Mouse (Mus musculus): ENCODE data around the gene Rfxank. TPM values are rescaled to one million over a fixed set of nuclear protein-coding genes. Genes with fewer than 3 reads are reported as not detected.

The Rfxank gene
- total RNA-seq (2022), result 10 to 100 TPM; 15.9 to 24.7 (median 21.9) TPM

DNA sequence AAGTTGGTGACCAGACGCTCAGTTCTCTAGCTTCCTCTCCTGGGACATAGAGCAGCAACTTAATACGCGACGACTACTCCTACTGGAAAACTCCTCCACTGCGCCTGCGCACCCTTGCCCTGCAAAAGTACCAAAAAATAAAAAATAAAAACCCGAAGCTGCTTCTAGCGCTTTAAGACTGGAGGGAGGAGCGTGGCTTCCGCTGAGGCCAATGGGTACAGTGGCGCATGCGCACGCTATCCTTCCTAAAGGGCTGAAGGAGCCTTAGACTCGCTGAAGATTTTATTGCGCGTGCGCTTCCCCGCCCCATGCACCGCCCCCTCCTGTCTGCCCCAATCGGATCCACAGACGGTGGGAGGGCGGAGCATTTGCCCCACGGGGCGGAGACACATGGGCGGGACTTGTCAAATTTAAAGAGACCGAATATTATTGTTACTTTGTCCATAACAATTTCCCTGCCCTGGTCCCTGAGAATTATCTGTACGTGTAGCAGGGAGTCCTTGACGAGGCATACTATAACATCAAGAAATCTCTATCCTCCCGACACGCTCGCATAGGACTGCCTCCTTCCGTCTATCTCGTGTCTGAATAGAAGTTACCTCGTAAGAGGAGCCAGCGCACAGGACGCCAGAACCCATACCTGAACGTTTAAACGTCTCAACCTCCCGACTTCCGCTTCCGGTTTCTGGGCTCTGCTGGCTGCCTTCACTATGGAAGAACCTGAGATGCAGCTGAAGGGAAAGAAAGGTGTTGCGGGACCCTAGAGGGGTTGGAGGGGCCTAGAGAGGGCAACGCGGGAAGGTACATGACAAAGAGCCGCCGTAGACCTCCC is at the start of gene Rfxank, which contains the start of the genes Borcs8 and Mef2b:
Gene Rfxank (minus strand): TSS at position 129 of the 832 bp plus-strand sequence.
Gene Borcs8 (plus strand): TSS at position 474 of the 832 bp plus-strand sequence.
Gene Mef2b (plus strand): TSS at position 686 of the 832 bp plus-strand sequence.
- DNase-seq, result peak; percentile 99

DNA sequence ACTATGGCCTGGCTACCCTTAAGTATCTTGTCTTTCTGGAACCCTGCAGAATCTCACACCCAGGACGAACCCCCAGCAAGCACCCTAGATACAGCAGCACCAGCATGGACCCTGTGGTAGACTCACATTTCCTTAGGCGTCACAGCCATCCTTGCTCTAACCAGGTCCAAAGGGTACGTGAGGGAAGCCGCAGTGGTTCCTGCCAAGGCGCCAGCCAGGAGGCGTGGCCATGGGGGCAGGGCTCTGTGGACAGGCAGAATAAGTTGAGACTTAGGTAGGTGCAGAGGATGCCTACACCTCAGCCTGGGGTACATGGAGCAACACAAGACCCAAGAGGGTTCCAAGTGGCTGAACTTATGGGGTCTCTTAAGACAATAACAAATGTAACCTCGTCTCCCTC is 49.8 kb upstream of the Rfxank start:
- no peak for DNase-seq

DNA sequence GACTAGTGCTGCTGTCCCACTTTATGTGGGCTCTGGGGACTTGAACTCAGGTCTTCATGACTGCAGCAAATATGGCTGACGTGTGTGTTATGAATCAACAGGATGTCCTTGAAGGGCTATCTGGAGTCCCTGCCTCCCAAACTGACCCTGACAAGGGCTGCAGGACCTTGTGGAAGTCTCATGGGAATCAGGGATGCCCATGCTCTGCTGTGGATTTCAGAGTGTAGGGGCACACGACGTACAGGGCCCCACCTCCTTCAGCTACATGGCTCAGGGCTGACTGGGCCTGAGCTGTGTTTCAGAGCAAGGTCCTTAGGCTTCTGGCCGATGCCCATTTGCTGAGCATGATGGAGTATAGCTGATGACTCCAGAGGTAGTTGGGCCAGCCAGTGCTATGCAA is 44.2 kb upstream of the Rfxank start:
- DNase-seq, result peak; percentile 35

DNA sequence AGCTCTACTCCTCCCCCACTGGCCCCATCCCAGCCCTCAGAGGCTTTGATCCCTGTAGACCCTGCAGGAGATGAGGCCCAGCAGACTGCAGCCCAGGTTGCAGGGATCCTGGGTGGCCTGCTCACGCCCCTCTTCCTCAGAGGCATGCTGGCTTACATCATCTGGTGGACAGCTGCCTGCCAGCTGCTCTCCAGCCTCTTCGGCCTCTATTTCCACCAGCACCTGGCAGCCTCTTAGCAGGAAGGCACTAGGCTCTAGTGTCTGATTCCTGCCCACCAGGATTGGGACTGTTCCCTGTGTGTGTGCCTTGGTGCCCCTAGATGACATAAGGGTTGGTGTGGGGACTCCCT is 42.9 kb upstream of the Rfxank start:
- no peak for DNase-seq

DNA sequence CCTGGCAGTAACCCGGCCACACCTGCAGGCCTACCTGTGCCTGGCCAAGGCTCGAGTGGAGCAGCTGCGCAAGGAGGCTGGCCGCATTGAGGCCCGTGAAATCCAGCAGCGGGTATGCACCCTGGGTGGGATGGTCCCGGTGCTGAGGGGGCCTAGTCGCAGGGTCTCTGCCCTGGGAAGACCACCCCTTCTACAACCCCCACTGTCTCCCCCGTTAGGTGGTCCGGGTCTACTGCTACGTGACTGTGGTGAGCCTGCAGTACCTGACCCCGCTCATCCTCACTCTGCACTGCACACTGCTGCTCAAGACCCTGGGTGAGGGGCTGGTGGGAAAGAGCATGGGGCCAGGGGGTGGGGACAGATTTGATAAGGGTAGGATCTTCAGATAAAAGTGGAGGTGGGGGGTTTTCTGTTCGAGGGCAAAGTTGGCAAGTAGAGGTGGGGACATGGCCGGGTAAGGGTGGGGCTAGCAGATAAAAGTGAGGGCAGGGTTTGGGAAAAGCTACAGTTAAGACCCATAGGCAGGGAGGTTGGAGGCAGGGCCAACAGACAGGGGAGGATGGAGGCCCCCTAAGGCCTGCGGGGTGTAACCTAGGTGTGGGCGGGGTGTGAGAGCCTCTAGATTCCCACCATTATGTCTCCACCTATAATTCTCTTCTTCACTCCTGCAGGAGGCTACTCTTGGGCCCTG is 42.4 kb upstream of the Rfxank start:
- no peak for DNase-seq

DNA sequence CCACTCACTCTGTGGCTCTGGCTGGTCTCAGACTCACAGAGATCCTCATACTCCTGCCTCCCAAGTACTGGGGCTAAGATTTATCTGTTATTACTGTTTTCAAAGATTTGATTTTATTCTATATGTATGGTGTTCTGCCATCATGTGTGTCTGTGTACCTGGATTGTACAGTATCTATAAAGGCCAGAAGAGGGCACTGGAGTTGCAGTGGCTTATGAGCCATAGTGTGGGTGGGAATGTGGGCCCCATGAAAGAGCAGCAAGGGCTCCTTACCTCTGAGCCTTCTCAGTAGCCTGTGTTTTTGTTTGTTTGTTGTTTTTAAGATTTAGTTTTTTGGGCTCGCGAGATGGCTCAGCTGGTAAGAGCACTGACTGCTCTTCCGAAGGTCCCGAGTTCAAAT is 40.1 kb upstream of the Rfxank start:
- no peak for DNase-seq

DNA sequence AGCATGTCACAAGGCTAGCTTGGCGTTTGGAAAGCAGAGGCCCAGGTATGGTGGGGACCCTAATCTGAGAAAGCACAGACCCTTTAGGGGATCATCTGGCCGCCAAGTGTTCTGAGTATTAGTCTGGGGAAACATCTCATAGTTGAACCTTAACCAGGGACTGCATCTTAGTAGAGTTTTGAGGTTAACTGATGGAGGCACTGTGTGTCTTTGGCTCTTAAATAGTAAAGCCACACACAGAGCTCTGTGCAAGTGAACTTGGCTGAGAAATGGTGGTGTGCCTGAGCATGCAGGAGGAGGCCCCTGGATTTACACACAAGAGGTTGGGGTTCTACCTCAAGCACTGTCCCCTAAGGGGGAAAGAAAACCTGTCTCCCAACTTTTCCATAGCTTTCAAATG is 39.3 kb upstream of the Rfxank start:
- DNase-seq, result no peak

DNA sequence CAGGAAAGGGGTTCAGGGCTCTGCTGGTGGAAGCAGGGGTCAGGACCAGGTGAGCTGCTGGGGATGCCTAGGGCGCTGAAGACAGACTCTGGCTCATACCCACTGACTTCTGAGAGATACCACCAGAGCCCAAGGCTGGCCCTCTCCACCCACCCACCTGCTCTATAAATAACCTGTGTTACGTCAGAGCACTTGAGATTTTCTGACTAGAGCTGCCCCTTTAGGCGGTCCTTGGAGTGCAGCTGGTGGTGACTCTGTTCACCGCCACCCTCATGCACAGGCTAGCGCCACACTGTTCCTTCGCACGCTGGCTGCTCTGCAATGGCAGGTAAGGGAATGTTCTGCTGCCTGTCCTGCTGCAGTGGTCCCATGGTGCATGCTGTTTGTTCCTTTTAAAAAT is 35.1 kb upstream of the Rfxank start:
- DNase-seq, result no peak

DNA sequence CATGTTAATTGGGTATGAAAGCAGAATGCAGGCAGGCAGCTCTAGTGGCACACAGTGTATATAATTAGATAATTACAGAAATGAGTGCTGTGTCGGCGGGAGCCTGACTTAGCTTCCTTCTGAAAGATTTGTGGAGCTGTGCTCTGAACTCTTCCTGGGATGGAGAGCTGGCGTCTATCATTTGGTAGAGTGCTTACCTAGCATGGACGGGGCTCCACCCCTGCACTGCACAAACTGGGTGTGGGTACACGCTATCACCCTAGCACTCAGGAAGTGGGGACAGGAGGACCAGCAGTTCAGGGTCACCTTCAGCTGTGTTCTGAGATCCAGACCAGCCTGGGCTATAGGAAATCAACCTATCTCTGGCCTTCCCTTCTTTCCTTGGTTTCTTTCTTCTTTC is 34.4 kb upstream of the Rfxank start:
- DNase-seq, result no peak

DNA sequence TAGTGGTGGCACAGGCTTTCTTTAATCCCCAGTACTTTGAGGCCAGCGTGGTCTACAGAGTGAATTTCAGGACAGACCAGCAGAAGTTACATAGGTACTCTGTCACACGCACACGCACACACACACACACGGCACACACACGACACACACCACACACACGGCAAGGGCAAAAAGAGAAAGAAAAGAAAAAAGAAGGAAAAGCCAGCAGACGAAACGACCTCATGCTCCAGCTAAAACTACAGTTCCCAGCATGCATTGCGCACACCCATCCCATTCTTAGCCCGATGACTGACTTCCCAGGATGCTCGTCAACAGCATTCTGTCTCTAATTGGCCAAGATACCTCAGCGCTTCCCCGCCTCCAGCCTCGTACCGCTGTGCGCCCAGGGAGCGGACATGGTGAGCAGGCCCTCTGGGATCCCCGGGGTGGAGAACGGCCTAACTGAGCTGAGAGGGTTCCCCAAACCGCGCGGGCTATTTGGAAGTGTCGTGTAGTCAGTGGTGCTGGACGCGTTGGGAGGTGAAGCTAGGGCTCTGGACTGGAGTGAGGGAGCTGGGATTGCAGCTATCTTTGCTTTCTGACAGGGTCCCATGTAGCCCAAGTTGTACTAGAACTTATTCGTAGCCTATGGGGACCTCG is 33.2 kb upstream of the Rfxank start, which contains the start of gene Tmem161a:
Gene Tmem161a (plus strand): TSS at position 314 of the 639 bp plus-strand sequence.
- DNase-seq, result peak; percentile 93

DNA sequence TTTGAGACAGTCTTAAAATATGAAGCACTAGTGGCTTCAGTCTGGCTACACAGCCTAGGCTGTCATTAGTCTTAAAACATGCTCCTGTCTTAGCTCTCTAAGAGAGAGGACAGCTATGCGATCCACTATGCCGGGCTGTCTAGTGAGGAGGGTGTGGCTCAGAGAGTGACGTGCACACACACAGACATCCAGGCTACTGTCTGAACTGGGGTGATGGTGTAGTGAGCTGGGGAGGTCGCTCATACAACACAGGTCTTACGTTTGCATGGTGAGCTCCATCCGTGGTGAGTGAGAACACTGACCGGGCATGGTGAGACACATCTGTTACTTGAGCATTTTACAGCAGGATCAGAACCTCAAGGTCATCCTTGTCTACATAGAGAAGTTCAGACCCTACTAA is 32.3 kb upstream of the Rfxank start:
- no peak for DNase-seq

DNA sequence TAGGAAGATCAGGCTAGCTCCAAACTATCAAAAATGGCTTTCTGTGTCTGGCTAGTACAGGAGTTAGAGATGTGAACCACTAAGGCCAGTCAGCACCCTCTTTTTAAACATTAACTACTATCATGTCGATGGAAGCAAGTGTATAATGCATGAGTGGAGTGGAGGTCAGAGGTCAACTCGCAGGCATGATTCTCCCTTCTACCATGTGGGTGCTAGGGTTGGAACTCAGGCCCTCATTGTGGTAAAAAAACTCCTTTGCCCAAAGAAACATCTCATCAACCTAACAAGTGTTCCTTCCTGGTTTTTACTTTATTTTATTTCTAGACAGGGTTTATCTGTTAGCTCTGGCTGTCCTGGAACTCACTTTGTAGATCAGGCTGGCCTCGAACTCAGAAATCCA is 31.8 kb upstream of the Rfxank start:
- DNase-seq, result no peak

DNA sequence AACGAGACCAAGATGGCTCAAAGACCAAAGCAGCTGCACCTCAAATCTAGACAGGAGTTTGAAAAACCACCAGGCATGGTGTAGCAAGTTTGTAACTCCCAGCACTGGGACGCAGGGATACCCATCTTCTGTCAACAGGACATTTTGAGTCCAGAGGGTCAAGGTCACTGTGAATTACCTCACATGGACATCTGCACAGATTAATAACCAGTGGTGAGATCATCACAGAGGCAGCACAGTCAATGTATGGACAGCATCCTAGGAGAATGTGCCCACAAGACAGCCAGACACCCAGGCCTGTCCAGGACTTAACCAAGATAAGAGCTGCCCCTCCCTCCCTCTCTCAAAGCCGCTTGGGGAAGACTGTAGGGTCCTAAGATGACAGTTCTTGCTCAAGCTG is 31.2 kb upstream of the Rfxank start:
- no peak for DNase-seq

DNA sequence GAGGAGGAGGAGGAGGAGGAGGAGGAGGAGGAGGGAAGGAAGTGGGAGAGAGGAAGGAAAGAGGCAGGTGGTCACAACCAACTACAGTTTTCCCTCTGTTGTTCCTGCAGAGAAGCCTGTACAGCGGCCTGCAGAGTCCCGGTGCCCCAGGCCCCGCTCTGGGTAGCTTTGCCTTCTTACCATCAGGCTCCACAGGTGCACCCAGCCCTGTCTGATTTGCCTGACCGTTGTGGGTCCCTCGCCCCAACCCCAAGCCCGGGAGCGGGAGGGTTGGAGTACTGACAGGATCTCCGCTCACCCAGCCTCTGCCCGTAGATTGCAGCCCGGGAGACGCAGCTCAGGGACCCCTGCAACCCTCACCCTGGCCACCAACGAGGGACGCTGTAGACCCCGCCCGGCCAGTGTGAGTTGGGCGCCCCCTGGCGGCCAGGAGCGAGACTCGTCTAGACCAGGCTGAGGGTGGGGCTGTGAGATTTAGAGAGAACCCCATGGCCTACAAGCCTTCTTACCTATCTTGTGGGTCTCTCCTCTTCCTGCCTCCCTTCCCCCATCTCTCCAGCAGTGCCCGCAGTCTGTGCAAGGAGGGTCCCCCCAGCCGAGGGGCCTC is 27.7 kb upstream of the Rfxank start:
- DNase-seq, result no peak

DNA sequence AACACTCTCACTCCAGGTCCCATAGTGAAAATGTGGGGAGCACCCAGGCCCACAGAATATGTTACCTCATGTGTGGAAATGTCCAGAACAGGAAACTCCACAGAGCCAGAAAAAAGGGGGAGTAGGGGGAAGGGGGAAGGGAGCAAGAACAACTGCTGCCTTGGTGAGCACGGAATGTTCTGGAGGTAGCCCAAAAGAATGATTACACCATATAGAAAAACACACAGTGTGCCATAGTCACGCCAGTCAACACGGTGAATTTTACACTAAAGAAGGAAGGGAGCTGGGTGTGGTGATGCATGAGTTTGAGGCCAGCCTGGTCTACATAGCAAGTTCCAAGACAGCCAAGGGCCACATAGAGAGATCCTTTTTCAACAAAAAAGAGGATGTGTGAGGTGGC is 24.4 kb upstream of the Rfxank start:
- no peak for DNase-seq

DNA sequence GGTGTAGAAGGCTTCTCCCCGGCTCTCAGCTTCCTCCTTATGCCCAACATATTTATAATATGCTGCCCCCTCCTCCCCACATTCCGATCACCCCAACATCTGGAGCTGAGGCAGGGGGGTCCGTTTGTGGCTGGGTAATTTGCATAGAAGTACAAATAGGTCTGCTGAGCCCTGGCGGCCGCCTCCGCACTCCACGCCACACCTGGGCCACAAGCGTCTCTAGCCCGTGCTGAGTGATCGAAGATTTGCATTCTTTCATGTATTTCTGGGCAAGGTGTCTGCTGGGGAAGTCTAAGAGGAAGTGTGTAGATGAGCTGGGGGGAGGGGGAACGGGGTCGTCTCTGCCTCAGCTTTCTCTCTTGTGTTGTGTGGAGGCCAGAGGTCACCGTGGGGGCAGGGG is 21.1 kb upstream of the Rfxank start:
- no peak for DNase-seq

DNA sequence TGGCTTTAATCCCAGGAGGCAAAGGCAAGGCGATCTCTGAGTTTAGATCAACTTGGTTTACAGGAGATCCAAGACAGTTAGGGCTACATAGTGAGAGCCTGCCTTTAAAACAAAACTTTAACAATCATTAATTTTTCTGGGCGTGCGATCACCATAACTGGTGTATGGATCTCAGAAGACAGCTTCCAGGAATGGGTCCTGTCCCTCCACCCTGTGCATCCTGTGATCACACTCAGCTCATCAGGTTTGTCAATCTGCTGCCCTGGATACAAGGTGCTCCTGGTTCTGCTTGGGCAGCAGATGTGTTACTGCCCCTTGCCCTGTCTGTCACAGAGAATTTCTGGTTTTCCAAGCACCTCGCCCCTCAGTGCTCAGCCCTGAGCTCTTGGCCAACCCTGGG is 20.3 kb upstream of the Rfxank start:
- no peak for DNase-seq

DNA sequence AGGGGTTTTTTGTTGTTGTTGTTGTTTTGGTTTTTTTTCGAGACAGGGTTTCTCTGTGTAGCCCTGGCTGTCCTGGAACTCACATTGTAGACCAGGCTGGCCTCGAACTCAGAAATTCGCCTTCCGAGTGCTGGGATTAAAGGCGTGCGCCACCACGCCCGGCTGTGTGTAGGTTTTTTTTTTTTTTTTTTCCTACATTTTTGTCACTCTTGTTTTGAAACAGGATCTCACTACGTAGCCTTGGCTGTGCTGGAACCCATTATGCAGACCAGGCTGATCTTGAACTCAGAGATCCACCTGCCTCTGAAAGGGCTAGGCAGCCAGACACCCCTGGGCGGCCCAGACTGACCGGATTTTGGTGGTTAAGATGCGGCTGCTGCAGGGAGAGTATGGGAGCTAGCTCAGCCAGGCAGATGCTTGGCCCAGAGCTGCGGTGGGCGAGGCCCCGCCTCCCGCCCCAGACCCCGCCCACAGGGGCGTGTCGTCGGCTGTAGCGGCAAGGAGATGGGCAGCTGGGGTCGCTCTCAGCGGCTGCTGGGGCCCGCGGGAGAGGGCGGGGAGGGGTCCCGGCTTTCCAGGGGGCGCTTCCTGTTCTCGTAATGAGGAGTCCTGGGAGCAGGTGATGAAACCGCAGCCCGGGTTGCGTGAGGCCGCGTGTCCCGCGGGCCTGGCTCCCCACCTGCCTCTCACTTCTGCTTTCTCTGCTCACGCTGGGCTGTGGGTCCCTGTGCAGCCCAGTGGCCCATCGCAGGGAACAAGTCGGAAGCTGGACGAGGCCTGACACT is 19.3 kb upstream of the Rfxank start:
- peak; percentile 45 for DNase-seq

DNA sequence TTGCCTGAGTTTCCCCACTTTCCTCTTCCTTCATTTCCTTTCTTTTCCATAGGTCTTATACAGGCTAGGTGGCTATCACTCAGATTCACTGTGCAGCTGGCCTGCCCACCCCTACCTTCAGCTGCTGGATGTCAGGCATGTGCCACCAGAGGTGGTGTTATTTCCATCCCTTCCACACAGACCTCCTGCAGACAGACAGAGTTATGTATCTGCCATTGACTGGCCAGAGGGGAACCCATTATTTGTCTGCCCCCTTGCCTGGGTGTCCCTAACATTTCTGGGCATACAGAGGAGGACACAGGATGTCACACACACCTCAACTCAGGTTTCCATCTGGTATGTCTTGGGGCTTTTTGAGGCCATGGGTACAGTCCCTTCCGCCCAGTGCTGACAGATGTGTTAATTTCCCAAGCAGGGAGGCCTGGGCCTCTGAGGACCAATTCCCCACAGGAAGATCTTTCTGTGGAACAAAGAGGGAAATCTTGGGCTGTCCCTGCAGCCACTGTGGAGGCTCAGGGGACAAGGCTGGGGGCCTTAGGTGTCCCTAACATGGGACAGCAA is 18.4 kb upstream of the Rfxank start:
- no peak for DNase-seq

DNA sequence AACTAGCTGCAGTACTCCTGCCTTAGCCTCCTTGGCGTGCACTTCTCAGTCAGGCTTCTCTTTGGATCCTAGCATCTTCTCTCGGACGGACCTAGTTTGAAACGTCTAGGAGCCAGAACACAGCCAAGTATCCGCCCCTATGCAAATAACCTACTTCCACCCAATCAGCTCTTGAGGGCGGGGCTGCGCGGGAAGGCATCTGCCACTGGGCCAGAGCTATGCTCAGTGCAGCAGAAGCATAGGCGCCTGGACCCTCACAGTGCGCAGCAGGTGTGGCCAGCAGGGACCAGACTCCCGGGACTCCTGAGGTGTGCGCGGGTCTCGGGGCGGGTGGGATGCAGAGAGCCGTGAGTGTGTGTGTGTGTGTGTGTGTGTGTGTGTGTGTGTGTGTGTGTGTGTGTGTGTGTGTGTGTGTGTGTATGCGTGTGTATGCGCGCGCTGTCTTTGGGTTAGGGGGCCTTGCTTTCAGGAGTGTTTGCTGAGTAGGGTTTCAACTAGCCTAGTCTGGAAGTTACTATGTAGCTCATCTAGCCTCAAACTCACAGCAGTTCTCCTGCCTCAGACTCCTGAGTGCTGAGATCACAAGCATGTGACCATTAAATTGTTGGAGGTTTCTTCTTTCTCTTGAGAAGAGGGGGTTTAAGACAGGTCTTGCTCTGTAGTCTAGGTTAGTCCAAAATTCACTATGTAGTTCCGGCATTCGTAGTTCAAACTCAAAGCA is 13.7 kb upstream of the Rfxank start:
- DNase-seq, result peak; percentile 48

DNA sequence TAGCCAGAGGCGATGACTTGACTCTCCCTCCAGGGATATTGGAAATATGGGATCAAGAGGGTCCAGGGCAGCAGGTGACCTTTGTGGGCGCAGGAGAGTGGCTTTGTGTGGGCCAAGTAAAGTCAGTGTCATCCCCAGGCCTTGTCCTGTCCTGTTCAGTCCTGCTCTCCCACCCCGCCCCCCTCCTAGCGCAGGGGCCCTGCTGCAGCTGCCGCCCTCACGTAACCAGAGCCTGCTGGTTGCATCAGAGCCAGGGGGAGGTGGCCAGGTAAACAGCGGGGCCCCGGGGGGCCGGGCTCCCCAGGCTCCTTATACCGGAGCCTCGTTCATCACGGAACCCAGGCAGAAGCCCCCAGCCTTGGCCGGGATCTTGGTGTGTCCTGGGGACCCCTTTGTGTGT is 11.2 kb upstream of the Rfxank start:
- no peak for DNase-seq
